Mouse (Mus musculus): ENCODE data around the gene Pitpna.

Gene Pitpna

GRCm38 (mm10) chr11:75657841-75658240 lies 69.9 kb downstream of the Pitpna start:
- no peak for DNase-seq (ENCODE audit: low read depth in 1 of 2, low spot score in 2 of 2)

DNA sequence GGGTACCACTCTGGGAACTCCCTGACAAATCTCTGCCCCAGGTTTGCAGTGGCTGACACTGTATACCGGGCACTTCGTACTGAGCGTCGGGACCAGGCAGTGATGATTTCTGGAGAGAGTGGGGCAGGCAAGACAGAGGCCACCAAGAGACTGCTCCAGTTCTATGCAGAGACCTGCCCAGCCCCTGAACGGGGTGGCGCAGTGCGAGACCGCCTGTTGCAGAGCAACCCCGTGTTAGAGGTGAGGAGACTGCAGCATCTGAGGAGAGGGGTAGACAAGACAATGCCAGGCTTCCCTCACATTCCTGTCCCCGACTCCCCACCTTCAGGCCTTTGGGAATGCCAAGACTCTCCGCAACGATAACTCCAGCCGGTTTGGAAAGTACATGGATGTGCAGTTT lies 70.4 kb downstream of the Pitpna start:
- DNase-seq (ENCODE audit: low read depth in 1 of 2, low spot score in 2 of 2), result no peak

DNA sequence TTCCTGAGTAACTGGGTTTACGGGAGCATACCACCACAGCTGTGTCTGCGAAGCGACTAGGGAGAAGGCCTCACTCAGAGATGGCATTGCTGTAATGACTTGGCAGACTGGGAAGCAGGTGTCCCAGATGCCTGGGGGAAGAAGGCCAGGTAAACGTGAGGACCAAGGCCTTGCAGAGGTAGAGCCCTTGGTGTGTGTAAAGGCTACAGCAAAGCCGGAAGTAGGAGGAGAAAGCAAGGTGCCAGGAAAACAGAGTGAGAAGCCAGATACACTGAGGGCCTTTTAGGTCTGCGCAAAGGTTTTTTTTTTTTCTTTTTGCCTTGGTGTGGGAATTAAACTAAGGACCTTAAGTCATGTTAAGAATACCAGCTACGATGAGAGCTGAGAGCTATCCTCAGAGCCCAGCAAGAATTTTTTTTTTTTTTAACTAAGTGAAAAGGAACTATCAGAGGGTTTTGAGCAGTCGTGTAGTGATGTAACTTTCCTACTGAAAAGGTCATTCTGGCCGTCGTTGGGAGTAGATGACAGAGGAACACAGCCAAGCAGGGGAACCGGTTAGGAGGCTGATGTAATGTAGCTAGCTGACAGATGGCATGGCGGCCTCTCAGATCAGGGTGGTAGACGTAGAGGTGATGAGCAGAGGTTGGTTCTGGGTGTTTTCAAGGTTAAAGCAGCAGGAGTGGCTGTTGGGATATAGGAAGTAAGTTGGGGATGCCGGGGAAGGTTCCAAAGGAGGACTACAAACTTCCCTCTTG lies 71.3 kb downstream of the Pitpna start:
- no peak for DNase-seq (ENCODE audit: low read depth in 1 of 2, low spot score in 2 of 2)

GRCm38 (mm10) chr11:75660081-75660590 lies 72.2 kb downstream of the Pitpna start:
- no peak for DNase-seq (ENCODE audit: low read depth in 1 of 2, low spot score in 2 of 2)

GRCm38 (mm10) chr11:75660941-75661800 lies 73.3 kb downstream of the Pitpna start:
- no peak for DNase-seq (ENCODE audit: low read depth in 1 of 2, low spot score in 2 of 2)

DNA sequence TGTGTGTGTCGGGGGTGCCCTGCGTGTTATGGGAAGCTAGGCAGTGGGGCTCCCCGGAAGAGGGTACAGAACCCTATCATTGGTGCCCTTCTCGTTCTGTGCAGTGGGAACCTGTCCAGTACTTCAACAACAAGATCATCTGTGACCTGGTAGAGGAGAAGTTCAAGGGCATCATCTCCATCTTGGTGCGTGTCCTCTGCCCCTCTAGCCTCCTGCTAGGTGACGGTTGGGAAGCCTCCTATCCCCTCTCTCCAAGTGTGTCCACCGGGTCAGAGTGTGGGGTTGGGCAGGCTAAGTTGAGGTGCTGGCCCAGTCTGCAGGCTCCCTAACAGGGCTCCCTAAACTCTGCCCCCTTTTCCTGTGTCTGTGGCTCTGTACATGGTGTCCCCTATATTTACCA lies 74.2 kb downstream of the Pitpna start:
- DNase-seq (ENCODE audit: low read depth in 1 of 2, low spot score in 2 of 2), result no peak

DNA sequence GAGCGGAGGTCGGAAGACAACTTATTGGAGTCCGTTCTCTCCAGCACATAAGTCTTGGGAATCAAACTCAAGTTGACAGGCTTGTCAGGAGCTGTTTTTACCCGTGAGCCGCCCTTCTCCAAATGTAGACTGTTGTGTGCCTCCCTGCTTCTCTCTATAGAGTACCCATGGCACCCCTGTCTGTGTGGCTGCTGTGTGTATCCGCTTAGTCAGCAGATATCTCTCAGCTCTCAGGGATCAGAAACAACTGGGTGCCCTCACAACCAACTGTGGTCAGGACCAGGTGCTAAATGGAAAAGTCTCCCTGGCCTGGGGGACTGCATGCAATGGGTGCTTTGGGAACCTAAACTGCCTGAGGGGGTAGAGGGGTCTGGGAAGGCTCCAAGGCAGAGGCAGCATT lies 78.4 kb downstream of the Pitpna start:
- no peak for DNase-seq (ENCODE audit: low read depth in 1 of 2, low spot score in 2 of 2)

DNA sequence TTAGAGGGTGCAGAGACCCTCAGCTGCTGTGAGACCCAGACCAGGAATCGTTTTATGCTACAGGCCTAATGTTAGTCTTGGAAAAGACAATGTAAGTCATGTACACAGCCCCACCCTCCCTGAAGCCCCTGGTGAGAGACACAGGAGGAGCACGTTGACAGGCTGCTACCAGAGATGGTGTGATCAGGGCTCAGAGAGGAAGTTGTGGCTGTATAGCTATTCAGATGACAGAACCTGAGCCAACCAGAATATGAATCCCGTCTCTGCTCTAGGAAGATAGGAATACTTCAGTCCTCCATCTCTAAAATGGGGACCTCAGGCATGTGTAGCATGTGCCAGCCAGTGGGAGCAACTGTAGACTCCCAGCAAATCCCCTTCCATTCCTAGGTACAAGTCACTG lies 80.7 kb downstream of the Pitpna start:
- DNase-seq (ENCODE audit: low read depth in 1 of 2, low spot score in 2 of 2), result no peak

DNA sequence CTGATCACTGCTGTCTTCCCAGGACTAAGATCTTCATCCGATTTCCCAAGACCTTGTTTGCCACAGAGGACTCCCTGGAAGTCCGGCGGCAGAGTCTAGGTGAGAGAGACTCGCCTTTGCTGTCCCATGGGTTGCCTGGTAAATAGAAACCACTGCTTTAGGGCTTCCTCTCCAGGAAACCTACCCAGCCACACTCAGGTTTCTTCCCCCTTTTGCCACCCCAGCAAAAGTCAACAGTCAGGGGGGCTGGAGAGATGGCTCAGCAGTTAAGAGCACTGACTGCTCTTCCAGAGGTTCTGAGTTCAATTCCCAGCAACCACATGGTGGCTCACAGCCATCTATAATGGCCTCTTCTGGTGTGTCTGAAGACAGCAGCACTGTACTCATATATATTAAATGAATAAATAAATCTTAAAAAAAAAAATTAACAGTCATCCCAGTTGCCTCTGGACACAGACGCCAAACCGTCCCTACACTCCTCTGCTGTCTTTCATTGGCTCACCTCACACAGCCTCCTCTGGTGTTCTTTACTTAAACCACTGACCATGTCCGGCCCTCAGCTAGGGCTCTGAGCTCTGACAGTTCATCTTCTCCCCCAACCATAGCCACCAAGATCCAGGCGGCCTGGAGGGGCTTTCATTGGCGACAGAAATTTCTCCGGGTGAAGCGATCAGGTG lies 81.4 kb downstream of the Pitpna start:
- no peak for DNase-seq (ENCODE audit: low read depth in 1 of 2, low spot score in 2 of 2)

DNA sequence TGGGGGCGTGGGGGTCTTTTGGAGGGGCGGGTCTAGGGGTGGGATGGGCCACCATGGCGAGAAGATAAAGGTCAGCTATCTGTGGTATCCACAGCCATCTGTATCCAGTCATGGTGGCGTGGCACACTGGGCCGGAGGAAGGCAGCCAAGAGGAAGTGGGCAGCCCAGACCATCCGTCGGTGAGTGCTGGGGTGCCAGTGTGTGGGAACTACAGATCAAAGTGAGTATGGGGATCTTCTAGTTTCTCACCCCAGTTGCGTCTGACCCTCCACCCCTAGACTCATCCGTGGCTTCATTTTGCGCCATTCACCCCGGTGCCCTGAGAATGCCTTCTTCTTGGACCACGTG lies 81.9 kb downstream of the Pitpna start:
- no peak for DNase-seq (ENCODE audit: low read depth in 1 of 2, low spot score in 2 of 2)

- DNase-seq (ENCODE audit: low read depth in 1 of 2, low spot score in 2 of 2), result no peak
Measured at GRCm38 (mm10) chr11:75671426-75672180, 83.7 kb downstream of the Pitpna start.

- no peak for DNase-seq (ENCODE audit: low read depth in 1 of 2, low spot score in 2 of 2)
Measured at GRCm38 (mm10) chr11:75673411-75673810, 85.5 kb downstream of the Pitpna start.

DNA sequence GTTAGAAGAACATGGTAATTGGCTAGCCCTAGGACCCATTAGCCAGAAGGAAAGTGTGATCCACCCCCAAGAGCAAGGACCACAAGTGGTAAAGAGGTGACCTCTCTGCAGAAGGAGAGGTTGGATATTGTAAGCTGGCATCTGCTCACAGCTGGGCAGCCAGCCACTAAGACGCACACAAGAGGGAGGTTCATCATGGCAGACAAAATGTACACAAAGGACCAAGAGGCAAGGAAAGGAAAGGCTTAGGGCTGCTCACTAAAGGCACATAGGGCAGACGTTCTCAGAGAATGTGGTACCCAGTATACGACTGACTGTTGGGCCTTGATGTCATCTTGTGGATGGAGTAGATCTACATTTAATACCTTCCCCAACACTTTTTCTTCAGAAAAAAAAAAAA lies 87.0 kb downstream of the Pitpna start:
- DNase-seq (ENCODE audit: low read depth in 1 of 2, low spot score in 2 of 2), result no peak

DNA sequence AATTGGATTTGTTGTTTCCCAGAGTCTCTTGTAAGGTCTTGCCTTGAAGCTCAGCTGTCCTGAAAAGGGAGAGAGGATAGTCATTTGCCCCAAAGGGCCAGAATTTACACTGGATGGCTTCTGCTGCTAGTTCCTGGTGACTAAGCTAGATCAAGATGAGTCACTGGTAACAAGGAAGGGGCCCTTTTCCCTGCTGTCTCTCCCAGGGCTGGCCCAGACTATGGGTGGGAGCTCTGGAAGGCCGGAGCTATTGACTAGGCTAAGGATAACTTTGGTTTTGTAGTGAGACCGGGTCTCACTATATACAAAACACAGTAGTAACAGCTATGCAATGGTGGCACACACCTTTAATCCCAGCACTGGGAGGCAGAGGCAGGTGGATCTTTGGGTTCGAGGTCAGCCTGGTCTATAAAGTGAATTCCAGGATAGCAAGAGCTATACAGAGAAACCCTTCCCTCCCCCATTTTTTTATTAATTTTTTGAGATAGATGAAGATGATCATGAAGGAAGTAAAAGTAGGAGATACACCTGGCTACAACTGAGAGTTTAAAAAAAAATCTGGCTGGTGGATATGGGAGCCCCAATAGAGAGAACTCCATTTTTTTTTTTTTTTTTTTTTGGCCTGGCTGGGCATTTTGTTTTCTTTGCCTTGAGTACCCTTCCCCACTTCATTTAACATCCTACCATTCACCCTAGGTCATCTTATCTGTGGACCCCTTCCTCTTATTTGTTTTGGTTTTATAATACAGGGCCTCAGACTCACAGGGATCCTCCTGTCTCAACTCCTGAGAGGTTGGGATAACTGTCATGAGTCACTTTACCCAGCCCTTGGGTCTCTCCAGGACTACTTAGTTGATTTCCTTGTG lies 90.2 kb downstream of the Pitpna start:
- no peak for DNase-seq (ENCODE audit: low read depth in 1 of 2, low spot score in 2 of 2)

All from monocyte, adult 2 months (primary cell).